Mouse (Mus musculus) embryo, embryonic 10 days (tissue): ENCODE measurements around the gene Tmem37.

Experiments
- DNase-seq: peaks from one replicate; pipeline ENCODE4 v3.0.0-alpha.2; 2015; ENCODE audit warnings: low spot score

Tmem37 gene

GRCm38 (mm10) chr1:120073519-120074306, at the start of gene Tmem37:
Gene Tmem37, minus strand, starts transcription at chr1:120074074.
- peak; percentile 86 for DNase-seq

DNA sequence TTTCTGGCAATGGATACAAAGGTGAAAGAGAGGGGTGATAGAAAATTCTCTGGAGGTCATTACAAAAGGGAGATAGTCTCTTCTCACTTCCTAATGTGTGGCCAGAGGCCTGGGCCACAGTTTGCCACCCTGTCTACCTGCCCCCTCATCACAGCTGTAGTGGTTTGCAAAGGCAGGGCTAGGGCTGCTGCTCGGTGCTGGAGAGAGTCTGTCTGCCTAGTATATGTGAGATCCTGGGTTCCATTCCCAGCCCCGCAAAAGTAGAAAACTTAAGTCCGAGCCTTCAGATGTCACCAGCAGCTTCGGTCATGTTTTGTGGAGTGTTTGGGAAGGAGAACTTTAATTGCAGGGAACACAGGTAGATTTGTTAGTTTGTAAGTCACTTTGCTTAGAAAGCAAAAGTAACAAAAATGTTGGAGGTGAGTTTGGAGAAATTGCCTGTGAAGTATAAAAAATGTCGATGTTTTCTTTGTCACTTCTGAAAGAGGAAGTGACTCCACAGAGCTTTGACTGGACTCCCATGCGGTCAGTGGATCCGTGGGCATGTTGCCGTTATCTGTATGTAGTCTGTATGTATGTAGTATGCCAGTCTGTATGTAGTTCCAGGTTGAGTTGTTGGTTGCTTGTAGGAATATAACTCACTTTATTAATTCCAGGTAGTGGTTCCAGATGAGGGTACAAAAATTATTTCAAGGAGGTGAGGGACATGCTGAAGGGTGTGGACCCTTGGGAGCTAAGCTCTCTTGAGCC, 48.9 kb upstream of the Tmem37 start:
- no peak for DNase-seq

DNA sequence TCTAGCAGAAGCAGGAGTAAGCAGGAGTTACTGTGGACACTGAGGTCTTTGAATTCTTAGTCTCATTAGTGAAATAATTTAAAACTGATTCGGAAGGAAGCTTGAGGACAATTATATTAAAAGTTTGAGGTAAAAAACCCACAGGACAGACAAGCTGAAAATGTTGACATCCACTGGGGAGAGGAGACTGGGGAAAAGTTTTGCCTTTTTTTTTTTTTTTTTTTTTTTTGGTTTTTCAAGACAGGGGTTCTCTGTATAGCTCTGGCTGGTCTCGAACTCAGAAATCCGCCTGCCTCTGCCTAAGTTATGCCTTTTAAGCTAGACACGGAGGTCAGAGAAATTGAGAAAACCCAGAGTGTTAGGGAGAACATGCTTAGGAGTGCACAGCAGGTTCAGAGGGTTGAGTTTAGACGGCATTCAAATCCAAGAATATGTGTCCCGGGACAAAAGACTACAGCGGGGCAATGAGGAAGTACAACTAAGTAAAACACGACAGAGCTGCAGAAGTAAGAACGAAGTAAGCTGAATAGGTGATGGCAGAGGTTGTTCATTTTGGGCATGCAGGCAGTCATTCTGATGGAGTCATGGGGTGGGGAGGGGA, 48.2 kb upstream of the Tmem37 start:
- DNase-seq, result no peak

GRCm38 (mm10) chr1:120120969-120121811, 47.3 kb upstream of the Tmem37 start, which contains the start of the genes Dbi and 3110009E18Rik:
Gene Dbi, minus strand, starts transcription at chr1:120121078.
Gene 3110009E18Rik, plus strand, starts transcription at chr1:120121187.
- peak; percentile 98 for DNase-seq

GRCm38 (mm10) chr1:120120141-120120968, 46.5 kb upstream of the Tmem37 start:
- peak; percentile 80 for DNase-seq

DNA sequence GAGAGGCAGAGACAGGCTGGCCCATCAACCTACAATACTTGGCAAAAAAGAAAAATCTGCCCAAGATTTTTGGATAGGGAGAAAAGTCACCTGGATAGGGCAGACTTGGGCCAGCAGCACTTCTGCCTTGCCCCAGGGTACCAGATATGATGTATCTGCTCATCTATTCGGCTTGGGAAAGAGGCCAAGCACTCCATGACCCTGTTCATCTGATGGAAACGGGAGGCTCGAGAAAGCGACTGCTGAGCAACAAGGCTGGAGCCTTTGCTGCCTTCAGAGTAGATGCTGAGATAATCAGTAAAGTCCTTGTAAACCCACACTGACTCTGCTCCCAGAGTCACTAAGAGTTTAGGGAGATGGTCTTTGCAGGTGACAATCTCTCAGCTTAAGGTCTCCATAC, 45.5 kb upstream of the Tmem37 start:
- no peak for DNase-seq

DNA sequence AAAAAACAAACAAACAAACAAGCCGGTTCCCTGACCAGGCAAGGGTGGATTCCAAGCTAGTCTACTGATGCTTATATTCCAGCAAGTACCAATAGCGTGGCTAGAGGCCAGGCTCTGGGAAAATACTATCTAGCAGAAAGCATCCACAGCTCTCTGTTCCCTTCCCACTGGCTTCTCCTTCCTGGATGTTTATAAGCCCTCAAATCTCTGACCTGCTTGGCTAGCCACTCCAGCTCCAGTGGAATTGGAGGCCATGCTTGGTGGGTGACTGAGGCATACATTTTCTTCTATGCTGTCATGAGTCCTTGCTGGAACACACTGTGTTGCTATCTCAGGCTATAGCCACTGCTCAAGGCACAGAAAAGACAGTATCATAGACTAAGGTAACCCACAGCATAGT, 45.0 kb upstream of the Tmem37 start:
- DNase-seq, result no peak

- no peak for DNase-seq
Observed at GRCm38 (mm10) chr1:120116106-120116505, 42.2 kb upstream of the Tmem37 start.

GRCm38 (mm10) chr1:120115671-120116081, 41.8 kb upstream of the Tmem37 start:
- no peak for DNase-seq

GRCm38 (mm10) chr1:120112251-120113187, 38.6 kb upstream of the Tmem37 start:
- DNase-seq, result no peak

DNA sequence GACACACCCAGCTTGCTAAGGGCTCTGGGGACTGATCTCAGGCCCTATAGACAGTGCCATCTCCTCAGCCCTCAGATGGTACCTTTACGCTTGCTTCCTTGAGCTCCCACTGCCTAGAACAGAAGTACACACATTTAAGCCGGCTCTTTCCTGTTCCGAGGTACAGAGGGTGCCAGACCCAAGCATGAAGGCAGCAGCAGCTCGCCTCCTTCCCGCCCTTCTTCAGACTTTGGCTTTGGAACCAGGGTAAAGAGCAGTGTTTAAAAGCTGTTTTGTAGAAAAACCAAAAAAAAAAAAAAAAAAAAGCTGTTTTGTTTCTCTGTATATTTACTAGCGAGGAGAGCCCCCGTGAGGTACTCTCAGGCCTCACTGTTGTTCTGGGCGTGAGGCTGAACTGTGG, 37.9 kb upstream of the Tmem37 start:
- no peak for DNase-seq

GRCm38 (mm10) chr1:120109741-120110432, 36.0 kb upstream of the Tmem37 start:
- no peak for DNase-seq

DNA sequence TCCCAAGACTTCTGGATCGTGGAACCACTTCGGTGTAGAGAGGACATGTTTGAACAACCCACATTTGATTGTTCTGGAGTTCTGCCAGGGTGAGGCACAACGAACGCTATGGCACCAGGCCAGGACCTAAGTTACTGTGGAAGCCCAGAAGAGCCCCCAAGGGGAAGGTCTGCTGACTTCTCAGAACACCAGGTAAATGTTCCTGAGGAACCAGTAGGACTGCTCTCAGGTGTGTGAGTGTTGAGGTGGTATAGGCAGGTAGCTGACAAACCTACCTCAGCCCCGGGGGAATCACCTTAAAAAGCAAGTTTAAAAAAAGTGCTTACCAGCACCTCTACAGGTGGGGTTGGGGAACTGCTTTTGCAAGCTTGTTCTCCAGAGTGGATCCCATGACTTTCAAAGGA, 31.7 kb upstream of the Tmem37 start:
- DNase-seq, result no peak

DNA sequence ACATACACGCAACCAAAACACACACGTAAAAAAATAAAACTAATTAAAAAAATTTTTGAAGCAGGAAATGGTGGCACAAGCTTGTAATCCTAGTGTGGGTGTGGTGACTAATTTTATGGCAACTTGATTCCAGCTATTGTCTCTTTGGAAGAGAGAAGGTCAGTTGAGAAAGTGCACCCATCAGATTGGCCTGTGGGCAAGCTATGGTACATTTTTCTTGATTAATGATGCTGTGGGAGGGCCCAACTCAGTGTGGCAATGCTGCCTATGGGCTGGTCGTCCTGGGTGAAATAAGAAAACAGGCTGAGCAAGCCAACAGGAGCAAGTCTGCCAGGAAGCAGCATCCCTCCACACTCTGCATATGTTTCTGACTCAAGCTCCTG, 27.3 kb upstream of the Tmem37 start:
- DNase-seq, result no peak

DNA sequence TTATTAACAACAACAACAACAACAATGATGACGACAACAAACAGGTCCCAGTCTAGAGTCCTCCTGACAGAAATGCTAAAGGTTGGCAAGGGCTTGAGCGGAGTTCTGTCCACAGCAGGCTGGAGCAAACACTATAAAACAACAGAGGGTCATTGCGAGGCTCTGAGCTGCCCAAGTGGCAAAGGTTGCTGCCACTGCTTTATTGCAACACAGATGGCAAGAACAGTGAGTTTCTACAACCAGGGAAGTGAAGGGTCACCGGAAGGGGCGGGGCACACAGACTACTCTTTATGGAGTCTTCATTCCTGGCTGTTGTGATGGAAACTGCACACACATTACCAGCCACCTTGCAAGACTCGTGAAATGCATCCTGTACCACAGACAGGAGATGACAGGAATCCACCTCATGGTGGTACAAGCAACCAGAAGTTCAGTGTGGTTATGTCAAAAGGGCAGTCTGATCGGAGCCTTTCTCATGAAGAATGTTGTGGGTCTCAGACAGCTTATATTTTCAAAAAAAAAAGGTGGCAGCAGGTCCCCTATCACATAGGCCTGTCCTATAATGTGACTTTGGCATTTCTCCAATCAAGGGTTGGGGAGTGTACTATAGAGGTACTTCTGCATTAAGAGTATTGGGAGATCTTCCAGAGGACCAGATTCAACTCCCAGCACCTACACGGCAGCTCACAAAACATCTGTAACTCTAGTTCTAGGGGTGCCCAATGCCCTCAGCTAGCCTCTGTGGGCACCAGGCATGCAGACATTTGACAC, 26.8 kb upstream of the Tmem37 start:
- DNase-seq, result no peak

DNA sequence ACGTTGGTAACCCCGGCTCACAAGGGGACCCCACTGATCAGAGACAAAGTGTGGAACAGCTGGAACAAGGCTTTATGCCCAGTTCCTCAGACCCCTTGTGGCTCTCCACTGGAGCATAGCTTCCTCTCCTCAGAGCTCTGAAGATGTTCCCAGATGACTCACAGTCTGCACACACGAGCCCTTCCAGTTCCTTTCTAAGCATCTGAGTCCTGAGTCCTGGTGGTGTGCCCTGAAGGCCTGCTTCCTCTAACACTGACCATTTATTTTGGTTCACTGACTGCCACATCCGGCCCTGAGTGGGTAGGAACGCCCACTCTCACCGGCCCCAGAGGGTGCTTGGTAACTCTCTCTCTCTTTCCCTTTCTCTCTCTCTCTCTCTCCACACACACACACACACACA, 25.6 kb upstream of the Tmem37 start:
- no peak for DNase-seq

DNA sequence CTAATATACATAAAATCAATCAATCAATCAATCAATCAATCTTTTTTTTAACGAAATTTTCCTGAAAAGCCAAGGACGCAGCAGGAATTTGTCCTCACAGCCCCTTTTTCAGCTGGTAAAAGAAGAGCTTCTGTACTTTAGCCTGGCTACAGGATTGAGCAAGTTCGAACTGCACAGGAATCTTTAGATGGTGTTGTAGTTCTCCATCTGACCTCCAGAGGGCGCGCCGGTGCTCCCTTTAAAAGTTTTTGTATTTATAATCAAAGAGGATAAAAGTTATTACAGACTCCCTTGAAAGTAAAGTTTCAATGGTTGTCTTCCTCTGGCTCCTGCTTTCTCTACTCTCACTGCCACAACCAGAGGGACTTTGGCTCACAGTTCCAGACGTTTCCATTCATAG, 24.5 kb upstream of the Tmem37 start:
- DNase-seq, result peak; percentile 69

- DNase-seq, result no peak
Observed at GRCm38 (mm10) chr1:120094920-120095319, 21.0 kb upstream of the Tmem37 start.
